Mouse (Mus musculus) Patski (cell line): ENCODE data around the gene Bmpr1b. TPM values are rescaled to one million over a fixed set of nuclear protein-coding genes. Genes with fewer than 3 reads are reported as not detected.
A peak's percentile ranks its signal among the peaks of the same experiment; 100 is the strongest.

Source experiments
- ATAC-seq: fragments of 100-300 bp; one replicate; pipeline ENCODE4 v1.8.0; 2021
- CTCF ChIA-PET: fragments of 350-600 bp; sonication (Branson Sonifier 250); formaldehyde crosslinking; loops from one replicate; lab custom pipeline; 2022; ENCODE audit warnings: inconsistent platforms; lab: Charles Lee
- POLR2A ChIA-PET: fragments of 350-600 bp; sonication (Branson Sonifier 250); formaldehyde crosslinking; loops from one replicate; lab custom pipeline; 2022; ENCODE audit warnings: antibody characterized with exemption, inconsistent platforms; lab: Charles Lee
- DNase-seq: peaks from one replicate; pipeline ENCODE4 v3.0.0-alpha.2; 2011; ENCODE audit warnings: low read depth, low spot score
- H3K27me3 ChIP-seq: fragments of 371-371 bp; one replicate; pipeline ENCODE4 v1.5.1; 2021
- CTCF ChIP-seq: fragments of 100-300 bp; IDR thresholded peaks from one replicate; pipeline ENCODE4 v1.5.1; 2021
- in situ Hi-C: fragments of 300-500 bp; cut with MboI; formaldehyde crosslinking; loops from 3 replicates; pipeline ENCODE4 v1.11.1; 2018; ENCODE audit warnings: low pct_unique_long_range_greater_than_20kb, mixed read lengths
- polyA plus RNA-seq: library from polyadenylated mRNA; unstranded; gene quantifications from one replicate; pipeline ENCODE4 v1.2.3, GENCODE M21; 2021

Gene Bmpr1b
- polyA plus RNA-seq, 1 experiment from 2014 or later = not detected

DNA sequence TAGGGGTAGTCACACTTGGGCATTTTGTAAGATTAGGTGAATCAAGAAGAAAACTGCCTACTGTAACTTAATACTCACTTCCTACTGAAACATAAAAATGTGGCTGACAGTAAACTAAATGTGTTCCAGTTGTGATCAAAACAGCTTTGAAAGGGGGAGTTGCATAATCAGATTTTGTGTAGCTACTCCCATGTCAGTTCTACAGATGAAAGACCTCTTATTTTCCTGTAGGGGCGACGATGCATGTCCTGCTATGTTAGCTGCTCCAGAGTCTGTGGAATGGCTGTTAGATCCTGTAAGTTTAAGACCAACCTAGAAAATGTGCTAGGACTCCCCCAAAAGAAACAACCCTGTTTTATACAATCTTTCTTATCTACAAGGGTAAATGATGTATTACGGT, 253.2 kb downstream of the Bmpr1b start:
- peaks cover 12% of the 10 kb centered on the region for H3K27me3 ChIP-seq
- CTCF ChIA-PET = no interaction called here
- no peak for DNase-seq
- POLR2A ChIA-PET = no interaction called here
- no peak for ATAC-seq
- in situ Hi-C loops = no loop called here
- no peak for TF ChIP-seq CTCF

- POLR2A ChIA-PET = no interaction called here
- no peak for DNase-seq
- ATAC-seq = no peak
- no peak for TF ChIP-seq CTCF
- H3K27me3 ChIP-seq = peaks cover 12% of the 10 kb centered on the region
- CTCF ChIA-PET = no interaction called here
- in situ Hi-C loops = no loop called here
Measured at GRCm38 (mm10) chr3:141914588-141914987, 254.6 kb downstream of the Bmpr1b start.

GRCm38 (mm10) chr3:141909136-141909535, 260.1 kb downstream of the Bmpr1b start:
- no peak for DNase-seq
- POLR2A ChIA-PET = no interaction called here
- no peaks in the 10 kb centered on the region for H3K27me3 ChIP-seq
- CTCF ChIA-PET = no interaction called here
- ATAC-seq = no peak
- in situ Hi-C loops = no loop called here
- TF ChIP-seq CTCF = no peak

- CTCF ChIA-PET = interaction anchor here (1.8 kb wide), 1 partner anchor 17 kb away, joined by 5 read pairs; no protein-coding TSS in a partner anchor
- in situ Hi-C loops = no loop called here
- ATAC-seq = no peak
- TF ChIP-seq CTCF = no peak
- DNase-seq = no peak
- H3K27me3 ChIP-seq = no peaks in the 10 kb centered on the region
- POLR2A ChIA-PET = interaction anchor here (0.6 kb wide), 1 partner anchor 13 kb away, joined by 4 read pairs; no protein-coding TSS in a partner anchor
Measured at GRCm38 (mm10) chr3:141905903-141906623, 263.2 kb downstream of the Bmpr1b start.

DNA sequence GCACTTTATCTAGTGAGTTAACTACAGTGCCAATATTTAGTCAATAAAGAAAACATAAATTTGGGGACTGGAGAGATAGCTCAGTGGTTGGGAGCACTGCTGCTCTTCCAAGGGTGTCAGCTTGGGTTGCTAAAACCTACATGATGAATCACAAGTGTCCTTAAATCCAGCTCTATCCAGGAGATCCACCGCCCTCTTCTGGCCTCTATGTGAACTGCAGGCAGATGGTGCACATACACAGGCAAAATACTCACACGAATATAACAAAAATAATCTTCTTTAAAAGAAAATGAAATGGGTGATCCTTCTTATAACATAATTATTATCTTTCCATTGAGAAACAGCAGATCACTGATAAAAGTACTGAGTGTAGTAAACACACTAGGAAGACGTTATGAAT, 268.9 kb downstream of the Bmpr1b start:
- no peaks in the 10 kb centered on the region for H3K27me3 ChIP-seq
- ATAC-seq = no peak
- TF ChIP-seq CTCF = peak; percentile 57
- CTCF ChIA-PET = interaction anchor here (1.3 kb wide), 1 partner anchor 13 kb away, joined by 3 read pairs; no protein-coding TSS in a partner anchor
- in situ Hi-C loops = no loop called here
- POLR2A ChIA-PET = no interaction called here
- no peak for DNase-seq

GRCm38 (mm10) chr3:141899521-141899920, 269.7 kb downstream of the Bmpr1b start:
- in situ Hi-C loops = no loop called here
- no peak for DNase-seq
- no peak for ATAC-seq
- no peak for TF ChIP-seq CTCF
- ChIA-PET CTCF (no interaction called here), POLR2A (interaction anchor here (1.0 kb wide), 1 partner anchor 12 kb away, joined by 3 read pairs; no protein-coding TSS in a partner anchor)
- no peaks in the 10 kb centered on the region for H3K27me3 ChIP-seq

GRCm38 (mm10) chr3:141897698-141898097, 271.5 kb downstream of the Bmpr1b start:
- no peaks in the 10 kb centered on the region for H3K27me3 ChIP-seq
- no peak for TF ChIP-seq CTCF
- ATAC-seq (no peak), DNase-seq (no peak)
- in situ Hi-C loops = no loop called here
- CTCF ChIA-PET = no interaction called here
- POLR2A ChIA-PET = interaction anchor here (0.6 kb wide), 1 partner anchor 17 kb away, joined by 3 read pairs; no protein-coding TSS in a partner anchor

DNA sequence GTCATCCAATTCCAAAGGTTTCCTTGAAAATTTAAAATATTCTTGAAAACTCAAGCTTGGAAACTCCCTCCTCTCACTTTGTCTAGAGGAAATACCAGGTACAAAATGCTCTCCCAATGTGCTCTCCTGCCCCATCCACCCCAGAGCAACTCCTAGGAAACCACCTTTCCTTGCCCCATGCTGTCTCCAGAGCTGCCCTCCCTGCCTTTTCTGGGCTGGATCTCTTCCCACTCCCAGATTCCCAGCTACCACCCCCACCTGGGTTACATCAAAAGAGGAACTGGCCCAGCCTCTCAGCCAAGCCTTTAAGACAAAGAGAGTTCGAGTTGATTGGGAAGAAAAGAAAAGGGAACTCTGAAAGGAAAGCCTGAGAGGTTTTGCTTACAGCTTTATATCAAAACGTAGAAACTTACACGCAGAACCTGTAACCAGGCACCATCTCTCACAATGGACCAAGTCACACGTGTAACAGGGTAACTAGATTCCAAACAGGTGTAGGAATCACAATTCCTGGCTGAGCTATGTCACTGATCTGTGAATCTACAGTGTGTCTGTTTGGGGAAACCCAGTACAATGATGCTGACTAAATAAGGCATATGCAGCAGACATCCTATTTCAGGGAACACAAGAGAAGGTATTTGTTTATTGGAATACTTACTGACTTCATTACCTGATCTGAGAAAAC, 272.2 kb downstream of the Bmpr1b start:
- no peak for DNase-seq
- no peaks in the 10 kb centered on the region for H3K27me3 ChIP-seq
- TF ChIP-seq CTCF = no peak
- POLR2A ChIA-PET = interaction anchor here (0.6 kb wide), 1 partner anchor 16 kb away, joined by 3 read pairs; no protein-coding TSS in a partner anchor
- CTCF ChIA-PET = no interaction called here
- ATAC-seq = no peak
- in situ Hi-C loops = no loop called here

DNA sequence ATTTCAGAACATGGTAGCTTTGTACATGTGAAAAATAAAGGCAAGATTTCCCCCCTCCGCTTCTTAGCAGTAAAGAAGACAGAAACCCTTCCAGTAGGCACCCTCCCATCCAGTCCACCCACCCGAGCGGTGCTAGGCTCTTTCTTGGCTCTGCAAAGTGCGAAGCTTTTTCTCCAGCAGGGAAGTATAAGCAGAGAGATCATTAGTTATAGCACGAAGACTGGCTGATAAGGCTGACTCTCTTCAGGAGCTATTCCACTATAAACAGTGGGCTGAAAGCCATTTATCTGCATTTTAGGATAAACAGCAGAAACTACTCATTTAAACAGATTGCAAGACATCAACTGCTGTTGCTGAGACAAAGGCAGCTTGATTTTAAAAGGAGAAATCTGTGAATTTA, 274.1 kb downstream of the Bmpr1b start:
- ChIA-PET POLR2A (no interaction called here), CTCF (interaction anchor here (0.9 to 1.0 kb wide), 3 partner anchors 10 to 15 kb away, joined by 3 to 4 read pairs (median 3); no protein-coding TSS in a partner anchor)
- no peaks in the 10 kb centered on the region for H3K27me3 ChIP-seq
- DNase-seq (no peak), ATAC-seq (no peak)
- no peak for TF ChIP-seq CTCF
- in situ Hi-C loops = no loop called here

DNA sequence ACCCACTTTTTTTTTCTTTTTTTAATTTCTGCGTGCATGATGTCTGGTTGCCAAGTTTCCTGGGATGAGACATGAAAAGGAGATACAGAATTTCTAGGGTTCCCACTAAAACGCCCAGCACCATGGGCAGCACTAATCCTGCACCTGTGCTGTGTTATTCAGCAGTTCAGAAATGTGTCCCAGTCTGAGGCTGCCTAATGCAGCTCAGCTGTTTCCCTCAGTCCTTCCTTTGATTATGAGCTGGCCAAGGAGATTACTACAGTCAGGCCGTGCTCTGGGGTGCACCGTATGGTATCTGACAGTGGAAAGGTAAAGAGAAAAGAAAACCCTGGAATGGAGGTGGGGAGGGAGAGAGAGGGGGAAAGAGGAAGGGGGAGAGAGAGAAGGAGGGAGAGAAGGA, 278.6 kb downstream of the Bmpr1b start:
- in situ Hi-C loops = no loop called here
- ATAC-seq = no peak
- ChIA-PET CTCF (no interaction called here), POLR2A (no interaction called here)
- H3K27me3 ChIP-seq = no peaks in the 10 kb centered on the region
- DNase-seq = no peak
- TF ChIP-seq CTCF = no peak
